Mouse (Mus musculus) monocyte, adult 5-6 weeks (primary cell): Measurements from ENCODE around the gene Disp1. TPM values are rescaled to one million over a fixed set of nuclear protein-coding genes. Genes with fewer than 3 reads are reported as not detected.

Source experiments
- total RNA-seq: library from RNA; stranded (forward); fragments of 200-1000, 200-491, 200-594 nt; gene quantifications from 3 replicates; pipeline ENCODE4 v1.2.3, GENCODE M21; 2017

The Disp1 gene
- total RNA-seq, 1 experiment from 2014 or later = 3.6 TPM

Other genes starting within 250 kb of the Disp1 start
- gene Aida, start 75.1 kb upstream of the Disp1 start, total RNA-seq = 84.3 to 93.7 TPM (median 84.8 TPM) in 3 replicates
- 67.0 to 80.6 TPM (median 72.1 TPM) in 3 replicates for gene Brox, start 75.7 kb upstream of the Disp1 start, total RNA-seq
- gene Mia3, start 148.0 kb upstream of the Disp1 start, total RNA-seq = 152 to 289 TPM (median 253 TPM) in 3 replicates
- 10.9 to 33.3 TPM (median 14.9 TPM) in 3 replicates for gene Taf1a, start 167.5 kb upstream of the Disp1 start, total RNA-seq
- 0.43 TPM in 1 of 3 replicates, not detected in the others for gene Hhipl2, start 196.7 kb upstream of the Disp1 start, total RNA-seq